Mouse (Mus musculus): ENCODE results near the gene Zfp787. TPM values are rescaled to one million over a fixed set of nuclear protein-coding genes. Genes with fewer than 3 reads are reported as not detected.
"Not testable (repeated sequence)": the region's sequence is repeated elsewhere in the genome, so short reads cannot be mapped to it uniquely, and the experiment has no call there.

Gene Zfp787
- 10 to 100 TPM; 32.0 to 32.6 TPM for total RNA-seq (2021)
- long read RNA-seq, experiment 1, transcript Zfp787-201 (3 exons, 1,897 nt) = major isoform, 13 of 31 reads
- long read RNA-seq, experiment 1, partial matches to known transcripts = 5 of 31 reads
- long read RNA-seq, experiment 1, other reads (novel, unspliced or antisense) = 7 of 31 reads
- long read RNA-seq, experiment 2, transcript Zfp787-201 (3 exons, 1,897 nt) = major isoform, 20 of 35 reads
- long read RNA-seq, experiment 2, partial matches to known transcripts = 0 of 35 reads
- long read RNA-seq, experiment 2, other reads (novel, unspliced or antisense) = 8 of 35 reads

GRCm38 (mm10) chr7:6155901-6156411 lies at the start of gene Zfp787:
Gene Zfp787 (minus strand): TSS chr7:6155997.
- peak; percentile 98 for DNase-seq
- intact Hi-C loops (cut with DNase I; ENCODE audit: low total_unique reads) = no loop called here

DNA sequence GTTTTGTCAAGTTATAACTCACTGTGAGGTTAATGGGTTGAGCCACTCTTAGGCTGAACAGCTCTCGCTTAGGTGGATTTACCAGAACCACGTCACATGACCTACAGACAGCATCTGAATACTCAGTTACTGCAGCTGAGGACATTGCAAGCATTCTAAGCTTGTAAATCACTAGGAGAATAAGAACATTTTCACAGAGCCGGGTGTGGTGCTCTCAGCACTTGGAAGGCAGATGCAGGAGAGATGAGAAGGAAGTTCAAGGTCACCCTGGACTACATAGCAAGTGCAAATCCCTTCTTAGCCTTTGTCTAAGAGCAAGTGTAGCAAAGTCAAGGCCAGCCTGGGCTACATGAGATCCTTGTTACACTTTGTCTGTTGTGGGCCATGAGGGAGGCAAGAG lies 48.4 kb upstream of the Zfp787 start:
- intact Hi-C loops (cut with DNase I; ENCODE audit: low total_unique reads) = no loop called here
- no peak for DNase-seq

DNA sequence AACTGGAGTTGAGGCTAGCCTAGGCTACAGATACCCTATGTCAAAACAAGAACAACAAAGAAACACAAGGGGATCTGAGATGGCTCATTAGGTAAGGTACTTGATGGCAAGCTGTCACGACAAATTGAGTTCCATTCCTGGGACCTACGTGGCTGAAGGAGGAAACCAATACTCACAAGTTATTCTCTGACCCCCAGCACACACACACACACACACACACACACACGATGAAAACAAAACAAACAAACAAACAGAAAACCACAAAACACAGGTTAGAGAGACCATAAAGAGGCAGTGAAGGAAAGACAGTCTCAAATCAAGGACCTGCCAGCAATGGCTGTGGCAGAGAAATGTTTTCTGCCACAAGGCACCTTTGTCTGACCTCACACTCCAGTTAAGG lies 41.0 kb upstream of the Zfp787 start, which contains the start of gene Galp:
Gene Galp (plus strand): TSS at position 301 of the 400 bp plus-strand sequence.
- DNase-seq = no peak
- intact Hi-C loops (cut with DNase I; ENCODE audit: low total_unique reads) = no loop called here

- intact Hi-C loops (cut with DNase I; ENCODE audit: low total_unique reads) = no loop called here
- DNase-seq = no peak
Measured at GRCm38 (mm10) chr7:6195777-6196176, 40.0 kb upstream of the Zfp787 start.

- peak; percentile 61 for DNase-seq
- intact Hi-C loops (cut with DNase I; ENCODE audit: low total_unique reads) = no loop called here
Measured at GRCm38 (mm10) chr7:6194129-6194528, 38.3 kb upstream of the Zfp787 start.

DNA sequence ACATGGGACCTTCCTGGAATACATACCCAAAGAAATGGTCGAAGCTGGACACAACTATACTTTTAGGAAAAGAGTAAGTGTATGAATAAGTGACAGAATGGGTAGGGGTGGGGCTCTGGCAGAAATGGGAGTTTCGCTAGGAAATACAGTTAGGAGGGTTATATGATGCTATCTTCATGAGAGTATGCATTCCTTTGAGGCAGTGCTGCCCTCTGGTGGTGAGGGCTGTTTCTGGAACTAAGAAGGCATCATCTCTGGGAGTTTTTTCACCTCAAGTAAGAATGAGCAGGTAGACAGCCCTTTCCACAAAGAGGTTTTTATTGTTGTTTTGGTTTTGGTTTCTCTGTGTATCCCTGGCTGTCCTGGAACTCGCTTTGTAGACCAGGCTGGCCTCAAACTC lies 35.6 kb upstream of the Zfp787 start:
- DNase-seq = peak; percentile 64
- intact Hi-C loops (cut with DNase I; ENCODE audit: low total_unique reads) = no loop called here

- intact Hi-C loops (cut with DNase I; ENCODE audit: low total_unique reads) = no loop called here
- no peak for DNase-seq
Measured at GRCm38 (mm10) chr7:6189542-6189941, 33.7 kb upstream of the Zfp787 start.

DNA sequence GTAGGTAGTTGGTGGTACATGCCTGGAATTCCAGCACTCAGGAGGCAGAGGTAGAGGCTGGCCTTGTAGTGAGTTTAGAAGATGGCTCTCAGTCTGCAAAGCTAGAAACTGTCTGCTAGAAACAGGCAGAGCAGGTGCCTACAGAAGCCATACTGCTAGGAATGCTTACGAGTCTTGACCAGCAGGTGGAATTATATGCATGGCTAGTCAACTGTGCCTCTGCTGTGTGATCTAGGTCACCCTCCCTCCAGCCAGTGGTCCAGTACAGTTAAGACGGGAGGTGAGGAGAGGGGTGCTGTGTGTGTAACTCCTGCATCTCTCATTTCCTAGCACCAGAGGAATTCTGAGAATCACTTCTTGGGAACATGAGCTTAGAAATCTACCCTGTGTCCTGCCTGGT lies 31.0 kb upstream of the Zfp787 start:
- intact Hi-C loops (cut with DNase I; ENCODE audit: low total_unique reads) = no loop called here
- DNase-seq = no peak

DNA sequence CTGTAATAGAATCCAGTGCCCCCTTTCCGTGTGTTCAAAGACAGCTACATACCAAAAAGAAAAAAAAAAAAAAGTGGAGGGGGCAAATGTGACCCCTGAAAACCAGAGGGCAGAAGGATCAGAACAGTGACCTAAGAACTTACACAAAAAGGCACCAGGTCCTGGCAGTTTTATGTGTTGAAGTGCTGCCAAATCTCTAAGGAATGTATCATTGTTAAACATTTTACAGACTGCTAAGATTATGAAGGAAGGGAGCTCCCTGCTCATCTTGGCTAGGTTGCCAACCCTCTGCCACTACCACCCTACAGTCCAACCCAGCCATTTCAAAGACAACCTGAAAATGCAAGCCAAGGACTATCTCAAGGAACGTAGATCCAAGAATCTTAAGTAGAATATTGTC lies 30.4 kb upstream of the Zfp787 start:
- no peak for DNase-seq
- intact Hi-C loops (cut with DNase I; ENCODE audit: low total_unique reads) = no loop called here

- intact Hi-C loops (cut with DNase I; ENCODE audit: low total_unique reads) = no loop called here
- DNase-seq = no peak
Measured at GRCm38 (mm10) chr7:6185391-6185790, 29.6 kb upstream of the Zfp787 start.

DNA sequence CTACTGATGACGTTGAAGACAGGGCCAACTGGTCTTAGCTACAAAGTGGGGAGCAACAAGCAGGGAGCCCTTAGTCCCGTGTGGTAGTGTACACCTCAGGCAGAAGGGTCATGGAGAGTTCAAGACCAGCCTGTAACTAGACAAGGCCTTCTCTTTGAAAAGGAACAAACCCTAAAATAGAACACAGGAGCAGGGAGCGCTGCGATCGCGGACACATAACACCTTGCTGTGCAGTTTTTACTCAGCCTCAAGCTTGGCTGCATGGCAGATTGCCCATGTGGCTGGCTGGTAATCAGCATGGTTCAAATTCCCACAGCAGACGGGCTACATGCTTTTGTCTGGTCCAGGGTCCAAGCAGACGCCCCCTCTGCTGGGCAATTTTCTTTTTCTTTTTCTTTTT lies 28.7 kb upstream of the Zfp787 start:
- DNase-seq = peak; percentile 23
- intact Hi-C loops (cut with DNase I; ENCODE audit: low total_unique reads) = no loop called here

- intact Hi-C loops (cut with DNase I; ENCODE audit: low total_unique reads) = no loop called here
- no peak for DNase-seq
Measured at GRCm38 (mm10) chr7:6183802-6184201, 28.0 kb upstream of the Zfp787 start.

GRCm38 (mm10) chr7:6182882-6183281 lies 27.1 kb upstream of the Zfp787 start:
- no peak for DNase-seq
- intact Hi-C loops (cut with DNase I; ENCODE audit: low total_unique reads) = no loop called here

- intact Hi-C loops (cut with DNase I; ENCODE audit: low total_unique reads) = no loop called here
- no peak for DNase-seq
Measured at GRCm38 (mm10) chr7:6179013-6179412, 23.2 kb upstream of the Zfp787 start.

DNA sequence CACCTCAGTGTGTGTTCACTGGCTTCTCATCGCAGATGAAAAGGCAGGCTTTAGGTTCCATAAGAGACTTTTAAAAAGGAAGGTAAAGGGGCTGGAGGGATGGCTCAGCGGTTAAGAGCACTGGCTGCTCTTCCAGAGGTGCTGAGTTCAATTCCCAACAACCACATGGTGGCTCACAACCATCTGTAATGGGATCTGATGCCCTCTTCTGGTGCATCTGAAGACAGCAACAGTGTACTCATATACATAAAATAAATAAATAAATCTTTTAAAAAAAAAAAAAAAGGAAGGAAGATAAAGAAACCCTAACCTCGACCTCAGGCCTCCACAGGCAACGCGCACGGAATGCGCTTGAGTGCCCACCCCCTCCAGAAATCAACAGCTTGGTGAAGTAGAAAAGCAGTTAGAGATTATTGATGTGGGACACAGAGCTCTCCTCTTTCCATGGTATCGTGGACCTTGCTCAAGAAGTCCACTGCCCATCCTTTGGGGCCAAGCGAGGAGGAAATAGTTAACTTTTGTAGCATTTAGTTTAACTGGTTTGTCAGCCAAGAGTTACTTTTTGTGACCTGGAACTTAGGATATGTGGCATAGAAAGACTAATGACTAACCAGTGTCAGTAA lies 18.7 kb upstream of the Zfp787 start:
- DNase-seq; intact Hi-C loops (cut with DNase I; ENCODE audit: low total_unique reads): not testable (repeated sequence)

DNA sequence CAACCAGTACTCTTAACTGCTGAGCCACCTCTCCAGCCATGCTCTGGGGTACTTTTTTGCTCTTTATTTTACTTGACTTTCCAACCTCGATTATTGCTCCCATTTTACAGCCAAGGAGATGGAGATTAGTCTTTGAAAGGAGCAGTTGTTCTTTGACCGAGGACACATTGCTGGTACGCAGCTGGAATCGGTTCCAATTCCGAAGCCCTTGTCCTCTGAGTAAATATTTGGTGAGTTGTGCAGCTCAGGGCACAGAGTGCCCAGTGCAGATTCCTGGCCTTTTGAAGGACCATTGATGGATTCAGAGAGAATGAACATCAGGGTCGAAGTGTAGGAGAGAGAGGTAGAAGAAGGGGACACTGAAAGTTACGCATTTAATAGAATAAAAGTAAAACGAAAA lies 18.1 kb upstream of the Zfp787 start:
- intact Hi-C loops (cut with DNase I; ENCODE audit: low total_unique reads) = no loop called here

GRCm38 (mm10) chr7:6172674-6173244 lies 17.0 kb upstream of the Zfp787 start:
- no peak for DNase-seq
- intact Hi-C loops (cut with DNase I; ENCODE audit: low total_unique reads) = no loop called here

More for the DNA sequence above, 18.1 kb upstream of the Zfp787 start:
- no peak for DNase-seq

GRCm38 (mm10) chr7:6172006-6172649 lies 16.3 kb upstream of the Zfp787 start, which contains the start of gene Zfp444:
Gene Zfp444 (plus strand): TSS chr7:6172226.
- intact Hi-C loops (cut with DNase I; ENCODE audit: low total_unique reads) = no loop called here
- peak; percentile 93 for DNase-seq

GRCm38 (mm10) chr7:6171444-6172005 lies 15.7 kb upstream of the Zfp787 start:
- intact Hi-C loops (cut with DNase I; ENCODE audit: low total_unique reads) = no loop called here

GRCm38 (mm10) chr7:6170871-6171270 lies 15.1 kb upstream of the Zfp787 start:
- intact Hi-C loops (cut with DNase I; ENCODE audit: low total_unique reads) = no loop called here
- no peak for DNase-seq

More at GRCm38 (mm10) chr7:6171444-6172005, 15.7 kb upstream of the Zfp787 start:
- DNase-seq = peak; percentile 53
